Mouse (Mus musculus) hindbrain, embryonic 12.5 days (tissue): ENCODE results near the gene Fbxl16. TPM values are rescaled to one million over a fixed set of nuclear protein-coding genes. Genes with fewer than 3 reads are reported as not detected.

Experiments used
- ATAC-seq: fragments of 200-750 bp; cut with Nextera tagmentation; 2 replicates; pipeline ENCODE4 v1.8.0; 2017; ENCODE audit warnings: moderate TSS enrichment; ENCODE audit not compliant: low FRiP score
- H3K27ac ChIP-seq: fragments of 300-500 bp; sonication (generic); 2 replicates; pipeline ENCODE4 v1.5.1; 2016; ENCODE audit warnings: mild to moderate bottlenecking
- H3K27me3 ChIP-seq: fragments of 300-500 bp; sonication (generic); 2 replicates; pipeline ENCODE4 v1.6.1; 2016; ENCODE audit warnings: mild to moderate bottlenecking
- H3K36me3 ChIP-seq: fragments of 300-500 bp; sonication (generic); 2 replicates; pipeline ENCODE4 v1.6.1; 2016; ENCODE audit warnings: mild to moderate bottlenecking
- H3K4me1 ChIP-seq: fragments of 300-500 bp; sonication (generic); 2 replicates; pipeline ENCODE4 v1.6.1; 2016
- H3K4me2 ChIP-seq: fragments of 300-500 bp; sonication (generic); replicated peaks from 2 replicates; pipeline ENCODE4 v1.6.1; 2016; ENCODE audit warnings: mild to moderate bottlenecking
- H3K4me3 ChIP-seq: fragments of 300-500 bp; sonication (generic); 2 replicates; pipeline ENCODE4 v1.5.1; 2016; ENCODE audit warnings: mild to moderate bottlenecking
- H3K9ac ChIP-seq: fragments of 300-500 bp; sonication (generic); 2 replicates; pipeline ENCODE4 v1.6.1; 2016; ENCODE audit warnings: mild to moderate bottlenecking, moderate library complexity
- H3K9me3 ChIP-seq: fragments of 300-500 bp; sonication (generic); replicated peaks from 2 replicates; pipeline ENCODE4 v1.6.1; 2016; ENCODE audit warnings: mild to moderate bottlenecking
- WGBS: fragments of 180-500 bp; shearing (Covaris S2); methylation state at CpG from one replicate; pipeline ENCODE4 v1.1.7; 2016; 5-methylcytosine and 5-hydroxymethylcytosine counted together
- microRNA-seq: library from miRNA; unstranded; fragments of <30 nt; microRNA quantifications from one replicate; pipeline ENCODE4, GENCODE M21; 2017
- polyA plus RNA-seq: library from polyadenylated mRNA; unstranded; fragments of >200 nt; fragmentation: Nextera tagmentation; extraction: Ambion mirVana; gene quantifications from 2 replicates; pipeline ENCODE4 v1.2.1, GENCODE M21; 2016

Fbxl16 gene
- polyA plus RNA-seq, 1 experiment from 2014 or later = 23.5 TPM

DNA sequence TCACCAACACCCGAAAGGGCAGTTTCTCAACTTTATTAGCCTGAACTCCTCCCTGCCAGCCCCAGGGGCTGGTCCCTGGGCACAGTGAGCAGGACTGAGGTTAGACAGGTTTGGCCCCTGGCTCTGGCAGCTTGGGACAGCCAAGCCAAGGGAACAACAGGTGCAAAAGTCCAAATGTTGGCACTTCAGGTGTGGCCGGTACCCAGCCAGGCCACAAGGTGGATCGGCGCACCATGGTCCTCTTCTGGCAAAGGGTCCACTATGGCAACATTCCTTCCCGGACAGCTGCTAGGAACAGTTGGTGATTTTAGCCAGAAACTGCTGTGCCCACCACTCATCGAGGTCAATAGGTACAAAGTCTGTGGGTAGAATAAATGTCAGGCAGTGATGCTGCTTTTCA, 54.8 kb downstream of the Fbxl16 start:
- H3K4me1 ChIP-seq = peaks cover 29% of the 10 kb centered on the region
- 91% methylated on average over 6 of the region's 6 CpGs for WGBS

DNA sequence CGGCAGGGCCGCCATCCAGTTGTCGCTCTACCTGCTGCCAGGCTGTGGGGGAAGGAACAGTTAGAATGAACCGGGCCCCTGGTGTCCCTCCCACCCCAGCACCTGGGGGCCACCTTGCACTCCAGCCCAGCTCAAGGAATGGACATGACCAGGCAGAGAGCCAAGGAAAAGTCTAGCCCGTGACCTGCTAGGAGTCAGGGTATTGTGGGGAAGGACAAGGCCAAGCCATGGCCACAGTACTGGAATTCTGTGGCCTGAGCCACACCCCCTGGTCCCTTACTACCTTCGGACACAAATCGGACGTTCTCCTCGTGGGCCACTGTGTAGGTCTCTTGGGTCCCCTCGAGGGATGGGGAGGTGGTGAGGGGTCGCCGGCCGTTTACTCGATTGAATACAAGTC, 55.4 kb downstream of the Fbxl16 start:
- no peaks in the 10 kb centered on the region for H3K9me3 ChIP-seq
- H3K36me3 ChIP-seq = no peaks in the 10 kb centered on the region
- no peak overlapping the region for H3K9ac ChIP-seq
- 90% methylated on average over 14 of the region's 14 CpGs for WGBS
- no peak overlapping the region for H3K4me2 ChIP-seq
- H3K4me3 ChIP-seq = no peak overlapping the region
- ATAC-seq = no peak
- no peak overlapping the region for H3K27ac ChIP-seq
- no peaks in the 10 kb centered on the region; the same call in 1 of the 2 replicates for H3K27me3 ChIP-seq
- H3K4me1 ChIP-seq = peaks cover 31% of the 10 kb centered on the region

More for the DNA sequence above, 54.8 kb downstream of the Fbxl16 start:
- Histone ChIP-seq H3K9ac (no peak overlapping the region), H3K4me3 (no peak overlapping the region), H3K36me3 (no peaks in the 10 kb centered on the region), H3K27me3 (no peaks in the 10 kb centered on the region; the same call in 1 of the 2 replicates), H3K4me2 (no peak overlapping the region), H3K27ac (no peak overlapping the region), H3K9me3 (no peaks in the 10 kb centered on the region)
- no peak for ATAC-seq

DNA sequence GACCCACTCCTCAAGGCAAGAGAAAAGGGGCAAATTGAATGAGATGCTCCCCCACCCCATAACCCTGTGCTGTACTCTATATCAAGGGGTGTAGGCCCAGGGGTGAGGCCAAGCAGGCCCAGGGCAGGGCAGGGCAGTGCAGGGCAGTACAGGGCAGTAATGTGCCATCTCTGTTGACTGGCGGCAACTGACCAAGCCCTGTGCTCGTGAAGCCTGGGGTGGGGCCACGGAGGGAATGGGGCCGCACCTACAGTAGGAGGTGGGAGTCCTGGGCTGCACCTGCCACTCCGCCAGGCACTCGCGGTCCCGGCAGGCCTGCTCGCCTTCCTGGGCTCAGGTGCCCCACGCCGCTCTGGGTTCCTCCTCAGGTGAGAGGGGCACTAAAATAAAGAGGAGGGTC, 56.4 kb downstream of the Fbxl16 start:
- Histone ChIP-seq H3K27ac (no peak overlapping the region), H3K27me3 (no peaks in the 10 kb centered on the region; the same call in 1 of the 2 replicates), H3K4me2 (no peak overlapping the region), H3K4me1 (peaks cover 28% of the 10 kb centered on the region), H3K36me3 (no peaks in the 10 kb centered on the region), H3K9ac (no peak overlapping the region), H3K9me3 (no peaks in the 10 kb centered on the region), H3K4me3 (no peak overlapping the region)
- WGBS = 83% methylated on average over 11 of the region's 11 CpGs
- no peak for ATAC-seq

DNA sequence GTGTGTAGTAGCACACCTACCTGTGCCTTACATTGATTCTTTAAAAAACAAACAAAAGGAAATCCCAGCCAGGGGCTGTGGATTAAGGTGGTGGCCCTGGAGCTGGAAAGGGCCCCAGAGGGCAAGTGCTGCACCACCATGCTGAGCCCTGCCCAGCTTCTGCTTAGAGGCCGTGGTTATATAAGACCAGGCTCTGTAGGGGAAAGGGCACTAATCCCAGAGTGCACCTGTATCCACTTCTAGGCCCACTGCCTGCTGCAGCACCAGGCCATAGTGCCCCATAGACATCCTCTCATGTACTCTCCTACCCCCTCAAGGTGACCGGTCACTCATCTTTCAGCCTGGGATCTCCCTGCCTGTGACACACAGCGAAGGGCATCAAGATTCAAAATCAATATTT, 57.3 kb downstream of the Fbxl16 start:
- Histone ChIP-seq H3K4me2 (no peak overlapping the region), H3K4me1 (peaks cover 19% of the 10 kb centered on the region), H3K9ac (no peak overlapping the region), H3K36me3 (no peaks in the 10 kb centered on the region), H3K4me3 (no peak overlapping the region), H3K27ac (no peak overlapping the region), H3K9me3 (no peaks in the 10 kb centered on the region), H3K27me3 (no peaks in the 10 kb centered on the region; the same call in 1 of the 2 replicates)
- ATAC-seq = no peak
- 91% methylated on average over 3 of the region's 3 CpGs for WGBS

DNA sequence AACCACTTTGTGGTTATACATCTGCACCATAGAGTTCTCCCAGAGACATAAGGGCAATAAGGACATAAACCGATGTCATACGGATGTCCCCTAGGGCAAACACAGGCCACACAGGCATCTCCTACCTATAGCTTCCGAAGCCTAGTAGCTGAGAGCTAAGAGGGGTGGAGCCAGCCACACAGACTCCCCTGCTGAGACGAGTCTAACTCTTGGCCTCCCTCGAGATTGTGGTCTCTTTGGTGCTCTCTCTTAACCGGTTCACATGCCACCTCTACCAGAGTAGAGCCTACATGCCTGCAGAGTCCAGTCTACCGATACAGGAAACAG, 58.6 kb downstream of the Fbxl16 start:
- Histone ChIP-seq H3K4me1 (peaks cover 11% of the 10 kb centered on the region), H3K9me3 (no peaks in the 10 kb centered on the region), H3K9ac (no peak overlapping the region), H3K4me3 (peak overlapping the region; percentile 81; the same call in 1 of the 2 replicates), H3K4me2 (peak overlapping the region; percentile 99), H3K27ac (no peak overlapping the region), H3K27me3 (no peaks in the 10 kb centered on the region; the same call in 1 of the 2 replicates), H3K36me3 (no peaks in the 10 kb centered on the region)
- no peak for ATAC-seq
- WGBS = 19% methylated on average over 7 of the region's 7 CpGs

DNA sequence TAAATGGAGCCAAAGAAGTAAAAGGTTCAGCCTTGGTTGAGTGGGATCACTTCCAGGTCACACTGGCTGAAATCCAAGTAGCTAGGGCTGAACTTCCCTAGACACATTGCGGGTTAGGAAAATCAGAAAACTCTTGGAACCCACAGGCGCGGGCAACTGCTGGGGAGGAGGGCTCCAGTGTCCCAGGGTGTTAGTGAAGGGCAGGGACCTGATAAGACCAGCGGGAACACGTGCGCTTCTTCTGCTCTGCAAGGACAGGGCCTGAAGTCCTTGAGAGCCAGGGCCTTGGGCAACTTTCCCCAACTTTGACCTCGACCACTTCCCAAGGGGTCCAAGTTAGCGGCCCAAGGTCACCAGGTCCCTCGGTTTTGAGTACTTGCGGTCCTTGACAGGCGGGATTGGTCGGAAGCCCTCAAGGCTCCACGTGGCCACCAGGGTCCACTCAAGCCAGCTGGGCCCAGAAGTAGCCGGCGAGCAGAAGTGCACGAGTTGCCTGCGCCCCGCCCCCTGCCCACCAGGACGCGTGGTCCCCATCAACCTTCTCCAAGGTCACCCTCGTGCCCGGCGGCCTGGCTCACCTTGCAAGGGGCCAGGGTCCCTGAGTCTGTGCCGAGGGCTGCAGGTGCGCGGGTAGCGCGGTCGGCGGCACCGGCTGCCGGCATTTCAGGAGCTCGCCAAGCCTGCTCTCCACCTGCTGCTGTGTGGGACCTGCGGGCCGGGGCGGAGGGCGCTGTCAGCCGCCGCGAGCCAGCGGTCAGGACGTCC, 59.1 kb downstream of the Fbxl16 start:
- ATAC-seq = peak; percentile 62
- Histone ChIP-seq H3K9me3 (no peaks in the 10 kb centered on the region), H3K4me1 (peaks cover 11% of the 10 kb centered on the region), H3K4me2 (peak overlapping the region; percentile 99), H3K9ac (peak overlapping the region; percentile 70), H3K27ac (no peak overlapping the region; the same call in 1 of the 2 replicates), H3K36me3 (no peaks in the 10 kb centered on the region), H3K27me3 (no peaks in the 10 kb centered on the region; the same call in 1 of the 2 replicates), H3K4me3 (peak overlapping the region; percentile 81)
- WGBS = 1% methylated on average over 42 of the region's 42 CpGs

DNA sequence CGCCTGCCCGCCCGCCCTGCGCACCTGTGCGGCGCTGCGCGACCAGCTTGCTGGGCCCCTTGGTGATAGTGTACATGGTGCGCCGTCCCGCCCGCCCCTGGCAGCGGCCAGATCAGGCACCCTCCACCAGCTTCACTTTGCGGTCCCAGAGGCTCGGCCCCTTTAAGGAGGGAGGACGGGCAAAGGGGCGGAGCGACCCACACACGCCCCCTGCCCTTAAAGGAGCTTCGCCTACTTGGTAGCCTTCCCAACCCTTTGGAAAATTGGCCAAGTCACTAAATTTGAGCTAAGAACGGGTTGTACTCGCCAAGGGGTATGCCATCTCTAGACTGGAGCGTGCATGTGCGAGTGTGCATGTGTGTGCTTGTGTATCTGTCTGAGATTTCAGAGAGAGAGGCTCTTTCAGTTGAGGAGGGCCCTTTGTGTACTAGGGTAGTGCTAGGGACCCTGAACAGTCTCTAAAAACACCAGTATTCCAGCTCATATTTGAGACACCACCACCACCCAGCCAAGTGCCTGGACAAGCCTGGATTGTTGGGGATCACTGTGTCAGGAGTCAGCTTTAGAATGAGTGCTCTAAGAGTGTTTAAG, 59.8 kb downstream of the Fbxl16 start, which contains the start of gene Mcrip2:
Mcrip2 (minus strand) TSS at position 164 of the 591 bp plus-strand sequence.
- Histone ChIP-seq H3K9me3 (no peaks in the 10 kb centered on the region), H3K4me3 (peak within 1 kb of the TSS; percentile 81), H3K4me2 (peak within 1 kb of the TSS; percentile 99), H3K9ac (peak within 1 kb of the TSS; percentile 70), H3K27ac (peak within 1 kb of the TSS; percentile 58), H3K27me3 (no peaks in the 10 kb centered on the region; the same call in 1 of the 2 replicates), H3K36me3 (no peaks in the 10 kb centered on the region), H3K4me1 (peaks cover 11% of the 10 kb centered on the region)
- peak; percentile 84 for ATAC-seq
- WGBS = under 1% methylated on average over 21 of the region's 24 CpGs

DNA sequence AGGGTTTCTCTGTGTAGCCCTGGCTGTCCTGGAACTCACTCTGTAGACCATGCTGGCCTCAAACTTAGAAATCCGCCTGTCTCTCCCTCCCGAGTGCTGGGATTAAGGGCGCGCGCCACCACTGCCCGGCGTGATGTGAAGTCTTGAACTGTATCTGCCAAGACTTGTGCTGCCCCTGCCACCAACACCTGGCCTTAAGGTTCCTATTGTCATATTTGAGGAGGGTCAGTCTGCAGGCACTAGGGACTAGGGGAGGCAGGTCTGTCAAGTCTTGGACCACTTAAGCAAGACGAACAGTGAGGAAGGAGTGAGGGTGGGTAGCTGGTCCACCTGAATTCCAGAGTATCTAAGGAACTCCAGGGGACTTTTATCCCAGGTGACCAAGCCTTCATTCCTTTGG, 60.6 kb downstream of the Fbxl16 start:
- Histone ChIP-seq H3K27me3 (no peaks in the 10 kb centered on the region; the same call in 1 of the 2 replicates), H3K4me3 (no peak overlapping the region), H3K36me3 (no peaks in the 10 kb centered on the region), H3K27ac (no peak overlapping the region), H3K9ac (no peak overlapping the region), H3K4me2 (no peak overlapping the region), H3K9me3 (no peaks in the 10 kb centered on the region), H3K4me1 (peaks cover 18% of the 10 kb centered on the region)
- ATAC-seq = no peak
- WGBS = 89% methylated on average over 8 of the region's 8 CpGs

DNA sequence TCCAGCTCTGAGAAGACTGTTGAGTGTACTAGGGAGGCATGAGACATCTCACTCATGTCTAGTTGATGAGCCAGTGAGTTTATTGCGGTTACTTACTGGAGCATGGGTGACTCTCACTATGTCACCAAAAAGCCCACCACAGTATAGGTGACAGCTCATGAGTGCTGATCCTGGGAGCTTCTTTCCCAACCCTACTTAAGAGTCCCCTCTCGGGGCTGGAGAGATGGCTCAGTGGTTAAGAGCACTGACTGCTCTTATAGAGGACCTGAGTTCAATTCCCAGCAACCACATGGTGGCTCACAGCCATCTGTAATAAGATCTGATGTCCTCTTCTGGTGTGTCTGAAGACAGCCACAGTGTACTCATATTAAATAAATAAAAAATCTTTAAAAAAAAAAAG, 61.1 kb downstream of the Fbxl16 start:
- no peak overlapping the region for H3K27ac ChIP-seq
- H3K4me3 ChIP-seq = no peak overlapping the region
- no peaks in the 10 kb centered on the region; the same call in 1 of the 2 replicates for H3K27me3 ChIP-seq
- no peaks in the 10 kb centered on the region for H3K9me3 ChIP-seq
- H3K9ac ChIP-seq = no peak overlapping the region
- H3K4me1 ChIP-seq = peaks cover 18% of the 10 kb centered on the region
- H3K36me3 ChIP-seq = no peaks in the 10 kb centered on the region
- H3K4me2 ChIP-seq = no peak overlapping the region
- no peak for ATAC-seq
- 79% methylated on average over 2 of the region's 2 CpGs for WGBS

Small RNA genes within 50 kb of the gene (microRNA-seq; reads per million reads assigned to microRNA genes)
- not detected for gene Mir3082
- gene Mir6966 = not detected

Other genes starting within 250 kb of the Fbxl16 start
- gene Sox8, start 238.4 kb upstream of the Fbxl16 start, polyA plus RNA-seq = 11.8 and 12.7 TPM in 2 replicates
- gene Lmf1, start 230.0 kb upstream of the Fbxl16 start, polyA plus RNA-seq = 25.7 and 26.2 TPM in 2 replicates
- gene Gng13, start 91.9 kb upstream of the Fbxl16 start, polyA plus RNA-seq = 0.54 and 0.77 TPM in 2 replicates
- 21.4 and 26.8 TPM in 2 replicates for gene Chtf18, start 81.7 kb upstream of the Fbxl16 start, polyA plus RNA-seq
- 19.3 and 20.3 TPM in 2 replicates for gene Rpusd1, start 81.4 kb upstream of the Fbxl16 start, polyA plus RNA-seq
- gene Mslnl, start 73.0 kb upstream of the Fbxl16 start, polyA plus RNA-seq = not detected in 2 replicates
- 0.75 TPM in 1 of 2 replicates, not detected in the other for gene Msln, start 54.7 kb upstream of the Fbxl16 start, polyA plus RNA-seq
- 25.1 and 26.8 TPM in 2 replicates for gene Narfl, start 35.3 kb upstream of the Fbxl16 start, polyA plus RNA-seq
- 98.4 and 105 TPM in 2 replicates for gene Haghl, start 23.4 kb upstream of the Fbxl16 start, polyA plus RNA-seq
- gene Ccdc78, start 22.5 kb upstream of the Fbxl16 start, polyA plus RNA-seq = 0.40 and 0.63 TPM in 2 replicates
- gene Fam173a, start 16.2 kb upstream of the Fbxl16 start, polyA plus RNA-seq = 69.7 and 76.0 TPM in 2 replicates
- gene AC134908.4, start 13.4 kb upstream of the Fbxl16 start, polyA plus RNA-seq = 0.98 TPM in 1 of 2 replicates, not detected in the other
- gene Metrn, start 11.9 kb upstream of the Fbxl16 start, polyA plus RNA-seq = 62.2 and 71.0 TPM in 2 replicates
- 25.9 and 27.0 TPM in 2 replicates for gene Wdr24, start 14.5 kb downstream of the Fbxl16 start, polyA plus RNA-seq
- gene Jmjd8, start 19.8 kb downstream of the Fbxl16 start, polyA plus RNA-seq = 64.0 and 64.7 TPM in 2 replicates
- 271 and 291 TPM in 2 replicates for gene Stub1, start 24.3 kb downstream of the Fbxl16 start, polyA plus RNA-seq
- 6.1 and 7.5 TPM in 2 replicates for gene Rhbdl1, start 28.2 kb downstream of the Fbxl16 start, polyA plus RNA-seq
- gene Gm20683, start 32.7 kb downstream of the Fbxl16 start, polyA plus RNA-seq = 3.9 TPM in 2 replicates
- 18.5 and 19.4 TPM in 2 replicates for gene Rhot2, start 35.8 kb downstream of the Fbxl16 start, polyA plus RNA-seq
- 30.0 and 31.2 TPM in 2 replicates for gene Wdr90, start 52.4 kb downstream of the Fbxl16 start, polyA plus RNA-seq
- gene Mcrip2, start 59.7 kb downstream of the Fbxl16 start, polyA plus RNA-seq = 6.2 and 6.3 TPM in 2 replicates
- 48.7 and 53.2 TPM in 2 replicates for gene Mettl26, start 66.0 kb downstream of the Fbxl16 start, polyA plus RNA-seq
- 0.29 and 0.90 TPM in 2 replicates for gene Wfikkn1, start 71.8 kb downstream of the Fbxl16 start, polyA plus RNA-seq
- 42.1 and 43.6 TPM in 2 replicates for gene Rab40c, start 110.6 kb downstream of the Fbxl16 start, polyA plus RNA-seq
- gene Pigq, start 135.9 kb downstream of the Fbxl16 start, polyA plus RNA-seq = 53.6 and 57.5 TPM in 2 replicates
- 0.27 TPM in 1 of 2 replicates, not detected in the other for gene Nhlrc4, start 135.9 kb downstream of the Fbxl16 start, polyA plus RNA-seq
- 0.17 and 0.18 TPM in 2 replicates for gene A930017K11Rik, start 143.5 kb downstream of the Fbxl16 start, polyA plus RNA-seq
- gene Capn15, start 176.7 kb downstream of the Fbxl16 start, polyA plus RNA-seq = 32.5 and 32.6 TPM in 2 replicates